Mouse (Mus musculus) MEL (cell line): ENCODE data around the gene Hspa5. TPM values are rescaled to one million over a fixed set of nuclear protein-coding genes. Genes with fewer than 3 reads are reported as not detected.

Experiments used
- DNase-seq: peaks from one replicate; pipeline ENCODE4 v3.0.0; 2011; ENCODE audit warnings: low read depth, low spot score
- H3K27ac ChIP-seq: 2 replicates; pipeline ENCODE4 v1.5.1; 2012; ENCODE audit warnings: low read depth, mild to moderate bottlenecking, control low read depth, low read length, moderate library complexity; ENCODE audit not compliant: control insufficient read depth
- H3K27me3 ChIP-seq, 2 experiments: fragments of 150-350 bp in 1 of 2; sonication (generic) in 1 of 2; 2 replicates each; pipeline ENCODE4 v1.6.1; 2012; ENCODE audit warnings: low read length in 2 of 2, mild to moderate bottlenecking in 2 of 2, improper control_type of control experiment in 1 of 2, moderate library complexity in 1 of 2; ENCODE audit not compliant: insufficient read depth in 2 of 2, control insufficient read depth in 1 of 2
- H3K36me3 ChIP-seq, 2 experiments: 2 replicates each; pipeline ENCODE4 v1.6.1; 2012 to 2014; ENCODE audit warnings: low read length in 2 of 2, improper control_type of control experiment in 1 of 2, inconsistent platforms in 1 of 2, mild to moderate bottlenecking in 1 of 2; ENCODE audit not compliant: insufficient read depth in 2 of 2, control insufficient read depth in 1 of 2
- H3K4me1 ChIP-seq, 2 experiments: fragments of 150-350 bp in 1 of 2; sonication (generic) in 1 of 2; 2 replicates each; pipeline ENCODE4 v1.6.1; 2012; ENCODE audit warnings: low read length in 2 of 2, improper control_type of control experiment in 1 of 2, mild to moderate bottlenecking in 1 of 2; ENCODE audit not compliant: insufficient read depth in 2 of 2, control insufficient read depth in 1 of 2
- H3K4me3 ChIP-seq, 2 experiments: fragments of 150-350 bp in 1 of 2; sonication (generic) in 1 of 2; 2 replicates each; pipeline ENCODE4 v1.5.1; 2012; ENCODE audit warnings: low read depth in 2 of 2, low read length in 2 of 2, mild to moderate bottlenecking in 2 of 2, moderate library complexity in 2 of 2, control low read depth in 1 of 2, improper control_type of control experiment in 1 of 2; ENCODE audit not compliant: control insufficient read depth in 1 of 2, insufficient read depth in 1 of 2
- H3K79me2 ChIP-seq: 2 replicates; pipeline ENCODE4 v1.6.1; 2012; ENCODE audit warnings: mild to moderate bottlenecking, low read length, moderate library complexity; ENCODE audit not compliant: control insufficient read depth, poor library complexity, insufficient read depth
- H3K9ac ChIP-seq: 2 replicates; pipeline ENCODE4 v1.6.1; 2012; ENCODE audit warnings: low read depth, mild to moderate bottlenecking, control low read depth, low read length, moderate library complexity; ENCODE audit not compliant: control insufficient read depth, poor library complexity, severe bottlenecking
- H3K9me3 ChIP-seq: fragments of 150-350 bp; sonication (generic); replicated peaks from 2 replicates; pipeline ENCODE4 v1.6.1; 2012; ENCODE audit warnings: mild to moderate bottlenecking, low read length, improper control_type of control experiment, moderate library complexity; ENCODE audit not compliant: insufficient read depth
- BHLHE40 ChIP-seq: IDR thresholded peaks from 2 replicates; pipeline ENCODE4 v1.6.1; 2012; ENCODE audit warnings: low read depth, mild to moderate bottlenecking, inconsistent platforms, low read length, improper control_type of control experiment, borderline replicate concordance
- CHD1 ChIP-seq: IDR thresholded peaks from 2 replicates; pipeline ENCODE4 v1.6.1; 2012; ENCODE audit warnings: low read depth, mild to moderate bottlenecking, inconsistent platforms, low read length, improper control_type of control experiment
- CHD2 ChIP-seq: IDR thresholded peaks from 2 replicates; pipeline ENCODE4 v1.6.1; 2011; ENCODE audit warnings: low read length, improper control_type of control experiment
- CTCF ChIP-seq, 3 experiments: IDR thresholded peaks in 2 of 3; conservative IDR thresholded peaks in 1 of 3; 2 replicates each; pipeline ENCODE4 v1.5.1; 2011 to 2012; ENCODE audit warnings: low read length in 3 of 3, low read depth in 2 of 3, mild to moderate bottlenecking in 2 of 3, improper control_type of control experiment in 1 of 3, inconsistent platforms in 1 of 3, mixed read lengths in 1 of 3, moderate library complexity in 1 of 3; ENCODE audit not compliant: control insufficient read depth in 1 of 3, insufficient read depth in 1 of 3, poor library complexity in 1 of 3, severe bottlenecking in 1 of 3
- ELF1 ChIP-seq: IDR thresholded peaks from 2 replicates; pipeline ENCODE4 v1.6.1; 2014; ENCODE audit warnings: low read depth, mild to moderate bottlenecking, inconsistent platforms, low read length, improper control_type of control experiment, moderate library complexity
- ETS1 ChIP-seq: IDR thresholded peaks from 2 replicates; pipeline ENCODE4 v1.6.1; 2012; ENCODE audit warnings: low read depth, mild to moderate bottlenecking, inconsistent platforms, low read length, improper control_type of control experiment, moderate library complexity
- GABPA ChIP-seq: IDR thresholded peaks from 2 replicates; pipeline ENCODE4 v1.6.1; 2012; ENCODE audit warnings: low read depth, mild to moderate bottlenecking, inconsistent platforms, low read length, improper control_type of control experiment, moderate library complexity
- GATA1 ChIP-seq: IDR thresholded peaks from 2 replicates; pipeline ENCODE4 v1.6.1; 2011; ENCODE audit warnings: low read depth, low read length, improper control_type of control experiment
- HCFC1 ChIP-seq: IDR thresholded peaks from 2 replicates; pipeline ENCODE4 v1.6.1; 2012; ENCODE audit warnings: low read depth, mild to moderate bottlenecking, inconsistent platforms, low read length, improper control_type of control experiment, moderate library complexity
- JUND ChIP-seq: IDR thresholded peaks from 2 replicates; pipeline ENCODE4 v1.6.1; 2011; ENCODE audit warnings: low read depth, mild to moderate bottlenecking, improper control_type of control experiment, low read length
- KAT2A ChIP-seq: conservative IDR thresholded peaks from 2 replicates; pipeline ENCODE4 v1.6.1; 2012; ENCODE audit warnings: low read depth, low read length, improper control_type of control experiment, inconsistent platforms
- MAFK ChIP-seq: IDR thresholded peaks from 2 replicates; pipeline ENCODE4 v1.6.1; 2011; ENCODE audit warnings: low read depth, mild to moderate bottlenecking, low read length, improper control_type of control experiment, borderline replicate concordance
- MAX ChIP-seq: IDR thresholded peaks from 2 replicates; pipeline ENCODE4 v1.6.1; 2011; ENCODE audit warnings: low read length, improper control_type of control experiment
- MAZ ChIP-seq: IDR thresholded peaks from 2 replicates; pipeline ENCODE4 v1.6.1; 2012; ENCODE audit warnings: low read depth, mild to moderate bottlenecking, inconsistent platforms, low read length, improper control_type of control experiment
- MEF2A ChIP-seq: IDR thresholded peaks from 2 replicates; pipeline ENCODE4 v1.6.1; 2014; ENCODE audit warnings: low read depth, mild to moderate bottlenecking, inconsistent platforms, low read length, improper control_type of control experiment; ENCODE audit not compliant: poor library complexity, insufficient replicate concordance, severe bottlenecking; ENCODE audit errors: extremely low read depth
- MXI1 ChIP-seq: IDR thresholded peaks from 2 replicates; pipeline ENCODE4 v1.6.1; 2011; ENCODE audit warnings: mild to moderate bottlenecking, low read depth, low read length, improper control_type of control experiment
- MYB ChIP-seq: IDR thresholded peaks from 2 replicates; pipeline ENCODE4 v1.6.1; 2011; ENCODE audit warnings: mild to moderate bottlenecking, low read depth, low read length, improper control_type of control experiment
- MYC ChIP-seq: IDR thresholded peaks from 2 replicates; pipeline ENCODE4 v1.6.1; 2011; ENCODE audit warnings: low read depth, mild to moderate bottlenecking, low read length, improper control_type of control experiment, moderate library complexity
- NELFE ChIP-seq: IDR thresholded peaks from 2 replicates; pipeline ENCODE4 v1.6.1; 2011; ENCODE audit warnings: low read depth, low read length, improper control_type of control experiment
- NRF1 ChIP-seq: IDR thresholded peaks from 2 replicates; pipeline ENCODE4 v1.6.1; 2014; ENCODE audit warnings: low read depth, mild to moderate bottlenecking, inconsistent platforms, low read length, improper control_type of control experiment, moderate library complexity; ENCODE audit not compliant: poor library complexity, insufficient read depth, severe bottlenecking
- POLR2A ChIP-seq, 2 experiments: IDR thresholded peaks; 2 replicates each; pipeline ENCODE4 v1.6.1; 2011 to 2012; ENCODE audit warnings: low read length in 2 of 2, mild to moderate bottlenecking in 2 of 2, control low read depth in 1 of 2, improper control_type of control experiment in 1 of 2, low read depth in 1 of 2, moderate library complexity in 1 of 2; ENCODE audit not compliant: control insufficient read depth in 1 of 2, insufficient read depth in 1 of 2, poor library complexity in 1 of 2
- POLR2AphosphoS2 ChIP-seq: IDR thresholded peaks from 2 replicates; pipeline ENCODE4 v1.6.1; 2011; ENCODE audit warnings: low read length, improper control_type of control experiment
- POLR2AphosphoS5 ChIP-seq: IDR thresholded peaks from 2 replicates; pipeline ENCODE4 v1.6.1; 2012; ENCODE audit warnings: low read depth, borderline replicate concordance, mild to moderate bottlenecking, inconsistent platforms, low read length, moderate library complexity, mixed read lengths
- RAD21 ChIP-seq: IDR thresholded peaks from 2 replicates; pipeline ENCODE4 v1.6.1; 2011; ENCODE audit warnings: mild to moderate bottlenecking, low read depth, low read length, improper control_type of control experiment
- RCOR1 ChIP-seq: IDR thresholded peaks from 2 replicates; pipeline ENCODE4 v1.6.1; 2012; ENCODE audit warnings: low read depth, mild to moderate bottlenecking, inconsistent platforms, low read length, improper control_type of control experiment
- SIN3A ChIP-seq: IDR thresholded peaks from 2 replicates; pipeline ENCODE4 v1.6.1; 2012; ENCODE audit warnings: low read length, improper control_type of control experiment, inconsistent platforms
- SMC3 ChIP-seq: IDR thresholded peaks from 2 replicates; pipeline ENCODE4 v1.6.1; 2011; ENCODE audit warnings: low read depth, low read length, improper control_type of control experiment
- TAL1 ChIP-seq: IDR thresholded peaks from 2 replicates; pipeline ENCODE4 v1.6.1; 2012; ENCODE audit warnings: mild to moderate bottlenecking, inconsistent platforms, low read length, moderate library complexity, mixed read lengths
- TCF12 ChIP-seq: IDR thresholded peaks from 2 replicates; pipeline ENCODE4 v1.6.1; 2014; ENCODE audit warnings: low read depth, mild to moderate bottlenecking, inconsistent platforms, low read length, improper control_type of control experiment, moderate library complexity
- UBTF ChIP-seq: IDR thresholded peaks from 2 replicates; pipeline ENCODE4 v1.6.1; 2012; ENCODE audit warnings: low read depth, mild to moderate bottlenecking, inconsistent platforms, low read length, improper control_type of control experiment, moderate library complexity, borderline replicate concordance; ENCODE audit not compliant: insufficient read depth
- USF1 ChIP-seq: IDR thresholded peaks from 2 replicates; pipeline ENCODE4 v1.6.1; 2014; ENCODE audit warnings: low read depth, mild to moderate bottlenecking, inconsistent platforms, low read length, improper control_type of control experiment, moderate library complexity
- ZC3H11A ChIP-seq: IDR thresholded peaks from 2 replicates; pipeline ENCODE4 v1.6.1; 2012; ENCODE audit warnings: low read depth, mild to moderate bottlenecking, inconsistent platforms, low read length, improper control_type of control experiment
- ZKSCAN1 ChIP-seq: IDR thresholded peaks from 2 replicates; pipeline ENCODE4 v1.6.1; 2012; ENCODE audit warnings: low read depth, mild to moderate bottlenecking, inconsistent platforms, low read length, improper control_type of control experiment, moderate library complexity
- ZMIZ1 ChIP-seq: IDR thresholded peaks from 2 replicates; pipeline ENCODE4 v1.6.1; 2012; ENCODE audit warnings: low read depth, mild to moderate bottlenecking, inconsistent platforms, low read length, improper control_type of control experiment, moderate library complexity
- ZNF384 ChIP-seq: IDR thresholded peaks from 2 replicates; pipeline ENCODE4 v1.6.1; 2012; ENCODE audit warnings: low read depth, mild to moderate bottlenecking, inconsistent platforms, low read length, improper control_type of control experiment
- polyA plus RNA-seq, 2 experiments: library from polyadenylated mRNA; stranded (reverse) in 1 of 2; unstranded in 1 of 2; fragments of >175 nt in 1 of 2; fragments of >200 nt in 1 of 2; gene quantifications; 2 replicates each; pipeline versions ENCODE4 v1.2.1 to v1.2.4; 2012; ENCODE audit warnings: low replicate concordance in 2 of 2, low read depth in 1 of 2; ENCODE audit not compliant: insufficient read length in 2 of 2, insufficient read depth in 1 of 2, missing spikeins in 1 of 2
- total RNA-seq: library from RNA; depleted of rRNA; stranded (reverse); fragments of 300-350 nt; gene quantifications from 2 replicates; pipeline ENCODE4 v1.2.3, GENCODE M21; 2012; rRNA removed

The Hspa5 gene
- total RNA-seq (914 and 1,250 TPM in 2 replicates), polyA plus RNA-seq (100 to 1,000 TPM; 147 to 649 TPM)

- peaks cover 55% of the 10 kb centered on the region for H3K79me2 ChIP-seq
- DNase-seq: peak; percentile 100
- peaks cover 2 to 16% of the 10 kb centered on the region in 2 experiments for H3K4me1 ChIP-seq
- peak within 1 kb of the TSS; percentile 79 for H3K27ac ChIP-seq
- H3K36me3 ChIP-seq: peaks cover 36 to 40% of the 10 kb centered on the region in 2 experiments
- H3K4me3 ChIP-seq: peak within 1 kb of the TSS; percentile 75 to 92
- no peaks in the 10 kb centered on the region for H3K27me3 ChIP-seq
- no peaks in the 10 kb centered on the region for H3K9me3 ChIP-seq
- peak within 1 kb of the TSS; percentile 94 for H3K9ac ChIP-seq
- TF ChIP-seq POLR2AphosphoS2 (peak; percentile 100), ZC3H11A (no peak), USF1 (0 out of 2 replicates have a peak, but pooled peaks have one; percentile 5), TAL1 (no peak), HCFC1 (peak; percentile 93), NRF1 (peak; percentile 16; the same call in 1 of the 2 replicates), CHD2 (peak; percentile 94), TCF12 (no peak), UBTF (peak; percentile 74; the same call in 1 of the 2 replicates), MYC (peak; percentile 78; the same call in 1 of the 2 replicates), RAD21 (no peak), KAT2A (peak; percentile 82), SMC3 (no peak), MXI1 (peak; percentile 89), POLR2AphosphoS5 (peak; percentile 99), NELFE (peak; percentile 100), ZKSCAN1 (no peak), MAX (peak; percentile 55), MYB (peak; percentile 93), MEF2A (no peak), MAFK (no peak), CHD1 (no peak), GATA1 (no peak), RCOR1 (no peak), ZNF384 (no peak), CTCF (IDR thresholded peaks at IDR 0.05 in 2 of 3, conservative IDR thresholded peaks at IDR 0.05 in 1 of 3; ENCODE audit: control insufficient read depth in 1 of 3, insufficient read depth in 1 of 3, low read depth in 2 of 3, low read length in 3 of 3, poor library complexity in 1 of 3, severe bottlenecking in 1 of 3) (no peak), BHLHE40 (no peak), GABPA (no peak), ETS1 (no peak; the same call in 1 of the 2 replicates), ELF1 (peak; percentile 49), SIN3A (peak; percentile 88), ZMIZ1 (peak; percentile 99), MAZ (peak; percentile 33; the same call in 1 of the 2 replicates), JUND (peak; percentile 68; the same call in 1 of the 2 replicates), POLR2A (IDR thresholded peaks at IDR 0.05; ENCODE audit: control insufficient read depth in 1 of 2, insufficient read depth in 1 of 2, low read depth in 1 of 2, low read length in 2 of 2, poor library complexity in 1 of 2) (peak; percentile 98 to 100)
Measured at GRCm38 (mm10) chr2:34771368-34772226, at the start of gene Hspa5. Gene Hspa5, plus strand, starts transcription at chr2:34771970.
